Mouse (Mus musculus) adrenal gland, postnatal 36 days (tissue): Measurements from ENCODE around the gene Ppara. TPM values are rescaled to one million over a fixed set of nuclear protein-coding genes. Genes with fewer than 3 reads are reported as not detected.

Experiments used
- microRNA-seq: library from miRNA; unstranded; fragments of <30 nt; microRNA quantifications from one replicate; pipeline ENCODE4 v1.2.0, GENCODE M21; 2021
- total RNA-seq, 2 experiments: library from RNA; stranded (reverse); gene quantifications; 2 replicates each; pipeline ENCODE4 v1.2.3; 2021

Ppara gene
- total RNA-seq, 2 experiments from 2014 or later, result 23.9 to 38.5 TPM

Small RNAs within 50 kb of the gene (microRNA-seq; reads per million reads assigned to microRNA genes)
- gene Mirlet7b (92,277 reads per million, percentile 100 among the genes with 10 or more reads in this experiment), gene Mirlet7c-2 (1,669 reads per million, percentile 84 among the genes with 10 or more reads in this experiment)

Other genes with a start within 250 kb of the Ppara start
- gene 7530416G11Rik, start 231.8 kb upstream of the Ppara start, total RNA-seq, result not detected
- gene Wnt7b, start 152.5 kb upstream of the Ppara start, total RNA-seq, result under 1 TPM; 0.49 to 0.96 TPM
- gene Cdpf1, start 76.7 kb downstream of the Ppara start, total RNA-seq, result 10 to 100 TPM; 15.3 to 27.0 TPM
- gene Pkdrej, start 86.8 kb downstream of the Ppara start, total RNA-seq, result under 1 TPM; 0.20 to 0.26 TPM
- 10 to 100 TPM; 17.0 to 21.4 TPM for gene Ttc38, start 97.3 kb downstream of the Ppara start, total RNA-seq
- gene Gtse1, start 124.8 kb downstream of the Ppara start, total RNA-seq, result 1 to 10 TPM; 1.1 to 1.6 TPM
- gene Trmu, start 144.3 kb downstream of the Ppara start, total RNA-seq, result 10 to 100 TPM; 22.7 to 24.2 TPM